Mouse (Mus musculus) testis, adult 2 months (tissue): ENCODE data around the gene Junb. TPM values are rescaled to one million over a fixed set of nuclear protein-coding genes. Genes with fewer than 3 reads are reported as not detected.

ENCODE experiments used
- H3K27ac ChIP-seq: fragments of 200-500 bp; 2 replicates; pipeline ENCODE4 v1.5.1; 2012; ENCODE audit warnings: low read depth, low read length; ENCODE audit not compliant: control insufficient read depth, insufficient read depth
- H3K27me3 ChIP-seq: fragments of 200-500 bp; 2 replicates; pipeline ENCODE4 v1.6.1; 2012; ENCODE audit warnings: mild to moderate bottlenecking, low read length, moderate library complexity; ENCODE audit not compliant: control insufficient read depth, insufficient read depth
- H3K36me3 ChIP-seq: fragments of 200-500 bp; 2 replicates; pipeline ENCODE4 v1.6.1; 2012; ENCODE audit warnings: mild to moderate bottlenecking, low read length; ENCODE audit not compliant: control insufficient read depth, insufficient read depth
- H3K4me1 ChIP-seq: fragments of 200-500 bp; 2 replicates; pipeline ENCODE4 v1.6.1; 2012; ENCODE audit warnings: low read length; ENCODE audit not compliant: control insufficient read depth, insufficient read depth
- H3K4me3 ChIP-seq: fragments of 200-500 bp; 2 replicates; pipeline ENCODE4 v1.5.1; 2012; ENCODE audit warnings: low read depth, mild to moderate bottlenecking, low read length, moderate library complexity, mixed read lengths; ENCODE audit not compliant: control insufficient read depth
- CTCF ChIP-seq: fragments of 200-500 bp; IDR thresholded peaks from 2 replicates; pipeline ENCODE4 v1.5.1; 2012; ENCODE audit warnings: low read depth, mild to moderate bottlenecking, inconsistent platforms, low read length, moderate library complexity; ENCODE audit not compliant: control insufficient read depth, insufficient read depth, insufficient replicate concordance
- POLR2A ChIP-seq: fragments of 200-500 bp; IDR thresholded peaks from 2 replicates; pipeline ENCODE4 v1.6.1; 2012; ENCODE audit warnings: low read depth, mild to moderate bottlenecking, inconsistent platforms, low read length, moderate library complexity; ENCODE audit not compliant: control insufficient read depth
- polyA plus RNA-seq: library from polyadenylated mRNA; depleted of rRNA; stranded (reverse); fragments of >200 nt; gene quantifications from 2 replicates; pipeline ENCODE4 v1.2.3, GENCODE M21; 2012

The Junb gene
- polyA plus RNA-seq, 1 experiment = 5.7 TPM

GRCm38 (mm10) chr8:84945235-84945632, 33.3 kb downstream of the Junb start:
- Histone ChIP-seq H3K4me3 (peak overlapping the region; percentile 28), H3K4me1 (peaks cover 24% of the 10 kb centered on the region), H3K27me3 (peaks cover 2% of the 10 kb centered on the region; the same call in 1 of the 2 replicates), H3K36me3 (no peaks in the 10 kb centered on the region), H3K27ac (no peak overlapping the region)
- TF ChIP-seq POLR2A (no peak), CTCF (no peak)

- Histone ChIP-seq H3K27ac (peak overlapping the region; percentile 95), H3K4me1 (peaks cover 24% of the 10 kb centered on the region), H3K36me3 (no peaks in the 10 kb centered on the region), H3K4me3 (peak overlapping the region; percentile 76), H3K27me3 (peaks cover 2% of the 10 kb centered on the region; the same call in 1 of the 2 replicates)
- no peak for TF ChIP-seq CTCF
- peak; percentile 32; the same call in 1 of the 2 replicates for TF ChIP-seq POLR2A
Observed at GRCm38 (mm10) chr8:84944478-84945160, 33.9 kb downstream of the Junb start.

GRCm38 (mm10) chr8:84943699-84944098, 34.8 kb downstream of the Junb start:
- peaks cover 24% of the 10 kb centered on the region for H3K4me1 ChIP-seq
- H3K4me3 ChIP-seq = peak overlapping the region; percentile 29; the same call in 1 of the 2 replicates
- TF ChIP-seq POLR2A = no peak
- TF ChIP-seq CTCF = no peak
- peaks cover 2% of the 10 kb centered on the region; the same call in 1 of the 2 replicates for H3K27me3 ChIP-seq
- no peaks in the 10 kb centered on the region for H3K36me3 ChIP-seq
- peak overlapping the region; percentile 95 for H3K27ac ChIP-seq

GRCm38 (mm10) chr8:84937620-84938485, 40.7 kb downstream of the Junb start:
- TF ChIP-seq POLR2A = no peak
- no peak for TF ChIP-seq CTCF
- Histone ChIP-seq H3K27me3 (no peaks in the 10 kb centered on the region), H3K4me1 (peaks cover 18% of the 10 kb centered on the region), H3K36me3 (no peaks in the 10 kb centered on the region), H3K27ac (no peak overlapping the region), H3K4me3 (no peak overlapping the region)

- no peaks in the 10 kb centered on the region for H3K27me3 ChIP-seq
- TF ChIP-seq CTCF (peak; percentile 67), POLR2A (no peak)
- no peaks in the 10 kb centered on the region for H3K36me3 ChIP-seq
- H3K4me1 ChIP-seq = peaks cover 18% of the 10 kb centered on the region
- H3K27ac ChIP-seq = no peak within 1 kb of the TSS
- peak within 1 kb of the TSS; percentile 67 for H3K4me3 ChIP-seq
Observed at GRCm38 (mm10) chr8:84936962-84937546, 41.5 kb downstream of the Junb start, which contains the start of gene Mast1. Gene Mast1, minus strand, starts transcription at chr8:84937359.

GRCm38 (mm10) chr8:84936041-84936961, 42.2 kb downstream of the Junb start:
- no peak for TF ChIP-seq POLR2A
- no peak for TF ChIP-seq CTCF
- H3K27me3 ChIP-seq = no peaks in the 10 kb centered on the region
- H3K27ac ChIP-seq = no peak overlapping the region
- H3K4me3 ChIP-seq = no peak overlapping the region
- peaks cover 18% of the 10 kb centered on the region for H3K4me1 ChIP-seq
- H3K36me3 ChIP-seq = no peaks in the 10 kb centered on the region
